Mouse (Mus musculus): Measurements from ENCODE around the gene Hist2h3b. TPM values are rescaled to one million over a fixed set of nuclear protein-coding genes. Genes with fewer than 3 reads are reported as not detected.
"Not testable (repeated sequence)": the region's sequence is repeated elsewhere in the genome, so short reads cannot be mapped to it uniquely, and the experiment has no call there.

Gene Hist2h3b
- polyA plus RNA-seq, 1 experiment from 2014 or later: 42.5 TPM

GRCm38 (mm10) chr3:96240799-96241197 lies 27.7 kb upstream of the Hist2h3b start:
- H3K27me3 ChIP-seq: no peaks in the 10 kb centered on the region
- peak overlapping the region; percentile 41 for H3K9ac ChIP-seq (replicated peaks)
- no peak for ATAC-seq (replicated peaks)
- H3K4me3 ChIP-seq: peak overlapping the region; percentile 37
- WGBS: 65% methylated on average over 9 of the region's 9 CpGs
- H3K4me1 ChIP-seq: peaks cover 34% of the 10 kb centered on the region
- H3K36me3 ChIP-seq: no peaks in the 10 kb centered on the region
- H3K27ac ChIP-seq (replicated peaks): peak overlapping the region; percentile 89
- H3K4me2 ChIP-seq (replicated peaks): peak overlapping the region; percentile 49
- no peaks in the 10 kb centered on the region for H3K9me3 ChIP-seq

- peak overlapping the region; percentile 44; the same call in 1 of the 2 replicates for H3K4me3 ChIP-seq
- no peaks in the 10 kb centered on the region for H3K27me3 ChIP-seq
- peaks cover 32% of the 10 kb centered on the region for H3K4me1 ChIP-seq
- no peaks in the 10 kb centered on the region for H3K36me3 ChIP-seq
- no peak for ATAC-seq (replicated peaks)
- H3K9me3 ChIP-seq: no peaks in the 10 kb centered on the region
- 84% methylated on average over 7 of the region's 7 CpGs for WGBS
- peak overlapping the region; percentile 94 for H3K27ac ChIP-seq (replicated peaks)
- H3K4me2 ChIP-seq (replicated peaks): peak overlapping the region; percentile 47
- peak overlapping the region; percentile 62 for H3K9ac ChIP-seq (replicated peaks)
Measured at GRCm38 (mm10) chr3:96243921-96244572, 24.4 kb upstream of the Hist2h3b start.

- peak within 1 kb of the TSS; percentile 94 for H3K27ac ChIP-seq (replicated peaks)
- H3K4me2 ChIP-seq (replicated peaks): peak within 1 kb of the TSS; percentile 47
- peak within 1 kb of the TSS; percentile 44 for H3K4me3 ChIP-seq
- H3K9ac ChIP-seq (replicated peaks): peak within 1 kb of the TSS; percentile 62
- 0% methylated on average over 35 of the region's 88 CpGs for WGBS
- not testable (repeated sequence) for H3K36me3 ChIP-seq, H3K9me3 ChIP-seq, H3K27me3 ChIP-seq
- H3K4me1 ChIP-seq: peaks cover 32% of the 10 kb centered on the region
- ATAC-seq (replicated peaks): peak; percentile 91
Measured at GRCm38 (mm10) chr3:96245003-96245886, 23.2 kb upstream of the Hist2h3b start, which contains the start of gene Hist2h2aa1. TSS of gene Hist2h2aa1 (plus strand) at chr3:96245497.

- not testable (repeated sequence) for H3K9me3 ChIP-seq, H3K36me3 ChIP-seq, H3K27me3 ChIP-seq
- Histone ChIP-seq H3K4me3 (peak overlapping the region; percentile 37), H3K9ac (replicated peaks) (peak overlapping the region; percentile 38; the same call in 1 of the 2 replicates), H3K4me1 (peaks cover 28% of the 10 kb centered on the region), H3K4me2 (replicated peaks) (peak overlapping the region; percentile 35), H3K27ac (replicated peaks) (peak overlapping the region; percentile 71)
- ATAC-seq (replicated peaks): peak; percentile 7; the same call in 1 of the 2 replicates
- WGBS: 0% methylated on average over 10 of the region's 21 CpGs
Measured at GRCm38 (mm10) chr3:96246018-96246417, 22.4 kb upstream of the Hist2h3b start.

GRCm38 (mm10) chr3:96246427-96246856 lies 22.0 kb upstream of the Hist2h3b start, which contains the start of gene Hist2h3c1:
TSS of gene Hist2h3c1 (plus strand) at chr3:96246685.
- H3K36me3 ChIP-seq, H3K9me3 ChIP-seq, H3K27me3 ChIP-seq: not testable (repeated sequence)
- H3K9ac ChIP-seq (replicated peaks): peak within 1 kb of the TSS; percentile 40
- no CpG with 5 or more reads among the region's 47 CpGs for WGBS
- peak; percentile 90 for ATAC-seq (replicated peaks)
- H3K4me2 ChIP-seq (replicated peaks): peak within 1 kb of the TSS; percentile 40
- H3K27ac ChIP-seq (replicated peaks): peak within 1 kb of the TSS; percentile 71
- peak within 1 kb of the TSS; percentile 38 for H3K4me3 ChIP-seq
- peaks cover 25% of the 10 kb centered on the region for H3K4me1 ChIP-seq

- no peaks in the 10 kb centered on the region for H3K27me3 ChIP-seq
- WGBS: 2% methylated on average over 11 of the region's 11 CpGs
- peak overlapping the region; percentile 40 for H3K4me2 ChIP-seq (replicated peaks)
- peak overlapping the region; percentile 38 for H3K4me3 ChIP-seq
- H3K9me3 ChIP-seq: no peaks in the 10 kb centered on the region
- peaks cover 25% of the 10 kb centered on the region for H3K4me1 ChIP-seq
- no peak overlapping the region; the same call in 1 of the 2 replicates for H3K27ac ChIP-seq (replicated peaks)
- no peaks in the 10 kb centered on the region for H3K36me3 ChIP-seq
- H3K9ac ChIP-seq (replicated peaks): peak overlapping the region; percentile 40; the same call in 1 of the 2 replicates
- no peak for ATAC-seq (replicated peaks)
Measured at GRCm38 (mm10) chr3:96247356-96248140, 20.9 kb upstream of the Hist2h3b start.

GRCm38 (mm10) chr3:96248141-96249033 lies 20.1 kb upstream of the Hist2h3b start:
- peak overlapping the region; percentile 38; the same call in 1 of the 2 replicates for H3K4me3 ChIP-seq
- peak overlapping the region; percentile 40 for H3K4me2 ChIP-seq (replicated peaks)
- H3K9ac ChIP-seq (replicated peaks): peak overlapping the region; percentile 40; the same call in 1 of the 2 replicates
- no peak overlapping the region for H3K27ac ChIP-seq (replicated peaks)
- 55% methylated on average over 6 of the region's 6 CpGs for WGBS
- H3K27me3 ChIP-seq: no peaks in the 10 kb centered on the region
- H3K9me3 ChIP-seq: no peaks in the 10 kb centered on the region
- ATAC-seq (replicated peaks): no peak
- H3K36me3 ChIP-seq: no peaks in the 10 kb centered on the region
- H3K4me1 ChIP-seq: peaks cover 25% of the 10 kb centered on the region

GRCm38 (mm10) chr3:96249034-96249345 lies 19.5 kb upstream of the Hist2h3b start:
- ATAC-seq (replicated peaks): no peak
- Histone ChIP-seq H3K4me2 (replicated peaks) (peak overlapping the region; percentile 40), H3K36me3 (no peaks in the 10 kb centered on the region), H3K9ac (replicated peaks) (no peak overlapping the region), H3K27ac (replicated peaks) (no peak overlapping the region), H3K4me3 (no peak overlapping the region), H3K4me1 (peaks cover 23% of the 10 kb centered on the region), H3K9me3 (no peaks in the 10 kb centered on the region), H3K27me3 (no peaks in the 10 kb centered on the region)
- WGBS: 46% methylated on average over 4 of the region's 4 CpGs

- Histone ChIP-seq H3K36me3 (no peaks in the 10 kb centered on the region), H3K27me3 (no peaks in the 10 kb centered on the region), H3K27ac (replicated peaks) (no peak overlapping the region), H3K4me3 (no peak overlapping the region), H3K9ac (replicated peaks) (no peak overlapping the region), H3K4me2 (replicated peaks) (no peak overlapping the region), H3K4me1 (peaks cover 17% of the 10 kb centered on the region), H3K9me3 (no peaks in the 10 kb centered on the region)
- WGBS: 66% methylated on average over 3 of the region's 3 CpGs
- no peak for ATAC-seq (replicated peaks)
Measured at GRCm38 (mm10) chr3:96250890-96251289, 17.6 kb upstream of the Hist2h3b start.

GRCm38 (mm10) chr3:96251787-96252186 lies 16.7 kb upstream of the Hist2h3b start:
- H3K4me1 ChIP-seq: peaks cover 17% of the 10 kb centered on the region
- H3K9me3 ChIP-seq: no peaks in the 10 kb centered on the region
- no peak overlapping the region for H3K27ac ChIP-seq (replicated peaks)
- no peak overlapping the region for H3K9ac ChIP-seq (replicated peaks)
- H3K4me2 ChIP-seq (replicated peaks): no peak overlapping the region
- H3K27me3 ChIP-seq: no peaks in the 10 kb centered on the region
- WGBS: 91% methylated on average over 3 of the region's 3 CpGs
- H3K36me3 ChIP-seq: no peaks in the 10 kb centered on the region
- ATAC-seq (replicated peaks): no peak
- H3K4me3 ChIP-seq: no peak overlapping the region

Measured in forebrain, embryonic 15.5 days (tissue).